Mouse (Mus musculus): ENCODE measurements around the gene Zfp770. TPM values are rescaled to one million over a fixed set of nuclear protein-coding genes. Genes with fewer than 3 reads are reported as not detected.
"Not testable (repeated sequence)": the region's sequence is repeated elsewhere in the genome, so short reads cannot be mapped to it uniquely, and the experiment has no call there.

Gene Zfp770
- polyA plus RNA-seq, 1 experiment from 2014 or later = 2.8 TPM

GRCm38 (mm10) chr2:114196421-114196820 is 4.8 kb downstream of the Zfp770 start:
- H3K9ac ChIP-seq (ENCODE audit: low read length) = no peak overlapping the region
- no peak overlapping the region for H3K4me2 ChIP-seq (ENCODE audit: low read depth, low read length)
- no peak overlapping the region for H3K27ac ChIP-seq (ENCODE audit: low read length)
- H3K9me3 ChIP-seq (replicated peaks; ENCODE audit: control insufficient read depth, low read length) = no peaks in the 10 kb centered on the region
- H3K36me3 ChIP-seq (ENCODE audit: control insufficient read depth, insufficient read depth) = peaks cover 18% of the 10 kb centered on the region
- H3K4me1 ChIP-seq (ENCODE audit: control insufficient read depth, insufficient read depth, low read length) = peaks cover 9% of the 10 kb centered on the region
- H3K27me3 ChIP-seq (ENCODE audit: control insufficient read depth, insufficient read depth, low read length) = no peaks in the 10 kb centered on the region
- no peak overlapping the region for H3K4me3 ChIP-seq (ENCODE audit: low read length)
- WGBS = 72% methylated on average over 5 of the region's 5 CpGs
- no peak for ATAC-seq (replicated peaks; ENCODE audit: extremely low read depth, insufficient read depth, low FRiP score)

GRCm38 (mm10) chr2:114186924-114187323 is 14.3 kb downstream of the Zfp770 start, which contains the start of gene Aqr:
Aqr (minus strand) TSS chr2:114187024.
- ATAC-seq (replicated peaks; ENCODE audit: extremely low read depth, insufficient read depth, low FRiP score); H3K4me3 ChIP-seq (ENCODE audit: low read length); H3K27ac ChIP-seq (ENCODE audit: low read length); H3K9me3 ChIP-seq (replicated peaks; ENCODE audit: control insufficient read depth, low read length); H3K4me1 ChIP-seq (ENCODE audit: control insufficient read depth, insufficient read depth, low read length); H3K4me2 ChIP-seq (ENCODE audit: low read depth, low read length); H3K9ac ChIP-seq (ENCODE audit: low read length); H3K27me3 ChIP-seq (ENCODE audit: control insufficient read depth, insufficient read depth, low read length); H3K36me3 ChIP-seq (ENCODE audit: control insufficient read depth, insufficient read depth): not testable (repeated sequence)
- 29% methylated on average over 1 of the region's 6 CpGs for WGBS

- Histone ChIP-seq H3K4me1 (ENCODE audit: control insufficient read depth, insufficient read depth, low read length) (peaks cover 8% of the 10 kb centered on the region), H3K27ac (ENCODE audit: low read length) (no peak overlapping the region), H3K4me3 (ENCODE audit: low read length) (no peak overlapping the region), H3K4me2 (ENCODE audit: low read depth, low read length) (no peak overlapping the region), H3K9ac (ENCODE audit: low read length) (no peak overlapping the region), H3K9me3 (replicated peaks; ENCODE audit: control insufficient read depth, low read length) (no peaks in the 10 kb centered on the region), H3K36me3 (ENCODE audit: control insufficient read depth, insufficient read depth) (no peaks in the 10 kb centered on the region), H3K27me3 (ENCODE audit: control insufficient read depth, insufficient read depth, low read length) (no peaks in the 10 kb centered on the region)
- ATAC-seq (replicated peaks; ENCODE audit: extremely low read depth, insufficient read depth, low FRiP score) = no peak
- WGBS = 40% methylated on average over 4 of the region's 4 CpGs
These were observed 23.2 kb downstream of the Zfp770 start for GRCm38 (mm10) chr2:114177802-114178733.

GRCm38 (mm10) chr2:114174651-114175484 is 26.4 kb downstream of the Zfp770 start:
- Histone ChIP-seq H3K36me3 (ENCODE audit: control insufficient read depth, insufficient read depth) (peaks cover 2% of the 10 kb centered on the region), H3K9me3 (replicated peaks; ENCODE audit: control insufficient read depth, low read length) (no peaks in the 10 kb centered on the region), H3K9ac (ENCODE audit: low read length) (peak overlapping the region; percentile 89), H3K27ac (ENCODE audit: low read length) (peak overlapping the region; percentile 40; the same call in 1 of the 2 replicates), H3K4me3 (ENCODE audit: low read length) (peak overlapping the region; percentile 83), H3K4me1 (ENCODE audit: control insufficient read depth, insufficient read depth, low read length) (peaks cover 8% of the 10 kb centered on the region), H3K27me3 (ENCODE audit: control insufficient read depth, insufficient read depth, low read length) (no peaks in the 10 kb centered on the region), H3K4me2 (ENCODE audit: low read depth, low read length) (peak overlapping the region; percentile 88)
- under 1% methylated on average over 44 of the region's 44 CpGs for WGBS
- ATAC-seq (replicated peaks; ENCODE audit: extremely low read depth, insufficient read depth, low FRiP score) = peak; percentile 92

- no peak overlapping the region for H3K4me3 ChIP-seq (ENCODE audit: low read length)
- ATAC-seq (replicated peaks; ENCODE audit: extremely low read depth, insufficient read depth, low FRiP score) = no peak
- H3K9ac ChIP-seq (ENCODE audit: low read length) = no peak overlapping the region
- no peaks in the 10 kb centered on the region for H3K27me3 ChIP-seq (ENCODE audit: control insufficient read depth, insufficient read depth, low read length)
- H3K4me2 ChIP-seq (ENCODE audit: low read depth, low read length) = no peak overlapping the region
- no peaks in the 10 kb centered on the region for H3K9me3 ChIP-seq (replicated peaks; ENCODE audit: control insufficient read depth, low read length)
- no peak overlapping the region for H3K27ac ChIP-seq (ENCODE audit: low read length)
- H3K4me1 ChIP-seq (ENCODE audit: control insufficient read depth, insufficient read depth, low read length) = peaks cover 8% of the 10 kb centered on the region
- H3K36me3 ChIP-seq (ENCODE audit: control insufficient read depth, insufficient read depth) = peaks cover 2% of the 10 kb centered on the region
These were observed 28.0 kb downstream of the Zfp770 start for GRCm38 (mm10) chr2:114173248-114173647.

GRCm38 (mm10) chr2:114167837-114168236 is 33.4 kb downstream of the Zfp770 start:
- no peak overlapping the region for H3K9ac ChIP-seq (ENCODE audit: low read length)
- no peak overlapping the region for H3K4me2 ChIP-seq (ENCODE audit: low read depth, low read length)
- H3K9me3 ChIP-seq (replicated peaks; ENCODE audit: control insufficient read depth, low read length) = no peaks in the 10 kb centered on the region
- H3K36me3 ChIP-seq (ENCODE audit: control insufficient read depth, insufficient read depth) = peaks cover 26% of the 10 kb centered on the region
- no peaks in the 10 kb centered on the region for H3K4me1 ChIP-seq (ENCODE audit: control insufficient read depth, insufficient read depth, low read length)
- H3K27ac ChIP-seq (ENCODE audit: low read length) = no peak overlapping the region
- H3K4me3 ChIP-seq (ENCODE audit: low read length) = no peak overlapping the region
- no peaks in the 10 kb centered on the region for H3K27me3 ChIP-seq (ENCODE audit: control insufficient read depth, insufficient read depth, low read length)
- ATAC-seq (replicated peaks; ENCODE audit: extremely low read depth, insufficient read depth, low FRiP score) = no peak

GRCm38 (mm10) chr2:114161978-114162377 is 39.3 kb downstream of the Zfp770 start:
- H3K9ac ChIP-seq (ENCODE audit: low read length) = no peak overlapping the region
- H3K4me1 ChIP-seq (ENCODE audit: control insufficient read depth, insufficient read depth, low read length) = no peaks in the 10 kb centered on the region
- no peak overlapping the region for H3K4me3 ChIP-seq (ENCODE audit: low read length)
- 96% methylated on average over 1 of the region's 1 CpGs for WGBS
- ATAC-seq (replicated peaks; ENCODE audit: extremely low read depth, insufficient read depth, low FRiP score) = no peak
- H3K4me2 ChIP-seq (ENCODE audit: low read depth, low read length) = no peak overlapping the region
- peaks cover 41% of the 10 kb centered on the region for H3K36me3 ChIP-seq (ENCODE audit: control insufficient read depth, insufficient read depth)
- H3K27me3 ChIP-seq (ENCODE audit: control insufficient read depth, insufficient read depth, low read length) = no peaks in the 10 kb centered on the region
- no peak overlapping the region for H3K27ac ChIP-seq (ENCODE audit: low read length)
- H3K9me3 ChIP-seq (replicated peaks; ENCODE audit: control insufficient read depth, low read length) = no peaks in the 10 kb centered on the region

GRCm38 (mm10) chr2:114157345-114157744 is 43.9 kb downstream of the Zfp770 start:
- Histone ChIP-seq H3K9ac (ENCODE audit: low read length) (no peak overlapping the region), H3K4me2 (ENCODE audit: low read depth, low read length) (no peak overlapping the region), H3K36me3 (ENCODE audit: control insufficient read depth, insufficient read depth) (peaks cover 42% of the 10 kb centered on the region), H3K27me3 (ENCODE audit: control insufficient read depth, insufficient read depth, low read length) (no peaks in the 10 kb centered on the region), H3K4me3 (ENCODE audit: low read length) (no peak overlapping the region), H3K4me1 (ENCODE audit: control insufficient read depth, insufficient read depth, low read length) (no peaks in the 10 kb centered on the region), H3K9me3 (replicated peaks; ENCODE audit: control insufficient read depth, low read length) (no peaks in the 10 kb centered on the region), H3K27ac (ENCODE audit: low read length) (no peak overlapping the region)
- WGBS = 56% methylated on average over 4 of the region's 4 CpGs
- no peak for ATAC-seq (replicated peaks; ENCODE audit: extremely low read depth, insufficient read depth, low FRiP score)

- no peaks in the 10 kb centered on the region for H3K9me3 ChIP-seq (replicated peaks; ENCODE audit: control insufficient read depth, low read length)
- H3K36me3 ChIP-seq (ENCODE audit: control insufficient read depth, insufficient read depth) = peaks cover 42% of the 10 kb centered on the region
- ATAC-seq (replicated peaks; ENCODE audit: extremely low read depth, insufficient read depth, low FRiP score) = no peak
These were observed 44.6 kb downstream of the Zfp770 start for GRCm38 (mm10) chr2:114156639-114157038.

More at GRCm38 (mm10) chr2:114156639-114157038, 44.6 kb downstream of the Zfp770 start:
- no peak overlapping the region for H3K4me2 ChIP-seq (ENCODE audit: low read depth, low read length)
- H3K4me1 ChIP-seq (ENCODE audit: control insufficient read depth, insufficient read depth, low read length) = no peaks in the 10 kb centered on the region
- H3K27ac ChIP-seq (ENCODE audit: low read length) = no peak overlapping the region
- H3K27me3 ChIP-seq (ENCODE audit: control insufficient read depth, insufficient read depth, low read length) = no peaks in the 10 kb centered on the region
- WGBS = 83% methylated on average over 1 of the region's 1 CpGs
- H3K9ac ChIP-seq (ENCODE audit: low read length) = no peak overlapping the region
- no peak overlapping the region for H3K4me3 ChIP-seq (ENCODE audit: low read length)

Measured in heart, embryonic 16.5 days (tissue).